Mouse (Mus musculus) ovary, postnatal 14 days (tissue): ENCODE measurements at regions not wholly inside any gene's neighbourhood (a gene's known extent, or its start where the extent isn't known, plus 50 kb on each side); places are given as distances from the start of the nearest gene placed in this dataset.

Source experiments
- DNase-seq: peaks from one replicate; pipeline ENCODE4 v3.0.0; 2022; ENCODE audit warnings: low spot score

DNA sequence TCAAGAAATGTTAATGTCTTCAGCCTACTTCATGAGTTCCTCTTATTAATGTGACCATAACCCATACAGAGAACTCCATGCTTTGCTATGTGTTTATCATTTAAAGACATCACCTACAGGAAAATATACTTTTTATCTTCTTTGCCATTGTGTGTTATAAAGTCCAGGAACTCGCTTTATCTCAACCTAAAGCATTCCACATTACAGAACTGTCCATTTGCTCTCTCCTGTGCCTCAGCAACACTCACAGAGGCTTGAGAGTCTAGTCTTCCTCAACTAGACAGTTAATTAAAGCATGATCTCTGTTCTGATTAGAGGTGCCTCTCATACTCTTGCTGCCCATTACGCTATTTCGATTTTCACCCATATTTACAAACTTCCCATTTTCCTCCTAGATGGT is 288.4 kb downstream of the Lipi start:
- no peak for DNase-seq

- no peak for DNase-seq
Observed at GRCm38 (mm10) chr16:75292736-75293428, 293.0 kb downstream of the Lipi start.

GRCm38 (mm10) chr16:75291194-75291593 is 294.7 kb downstream of the Lipi start:
- no peak for DNase-seq

DNA sequence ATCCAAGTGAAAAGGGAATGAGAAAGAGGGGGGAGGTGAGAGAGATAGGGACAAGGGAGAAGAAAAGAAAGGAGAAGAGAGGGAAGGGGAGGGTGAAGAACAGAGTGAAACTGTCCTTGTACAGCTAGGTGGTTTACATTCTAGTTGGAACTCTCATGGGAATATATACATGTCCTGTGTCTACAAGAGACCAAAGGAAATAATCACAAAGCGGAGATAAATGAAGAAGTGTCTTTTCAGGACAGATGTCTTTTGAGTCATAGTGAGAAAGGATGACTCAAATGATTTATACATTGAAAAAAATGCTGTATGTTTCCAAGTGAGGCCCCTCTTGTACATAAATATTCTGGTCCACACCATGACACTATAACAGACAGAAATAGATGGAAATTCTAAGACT is 298.7 kb downstream of the Lipi start:
- no peak for DNase-seq

DNA sequence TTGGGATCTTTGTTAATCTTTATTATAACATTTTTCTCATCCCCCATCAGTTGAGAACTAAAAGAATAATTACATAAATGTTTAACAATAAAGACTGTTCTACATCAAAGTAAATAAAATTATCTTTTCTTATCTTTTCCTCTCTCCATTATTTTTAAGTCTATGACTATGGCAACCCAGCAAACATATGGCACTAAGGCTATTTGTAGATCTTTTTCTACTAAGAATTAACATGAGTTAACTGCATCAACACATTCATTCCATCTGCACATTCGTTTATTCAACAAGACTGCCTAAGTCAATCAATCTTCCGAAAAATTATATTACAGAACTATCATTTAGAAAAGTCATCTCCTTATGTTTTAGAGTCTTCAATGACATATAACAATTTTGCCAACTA is 300.1 kb downstream of the Lipi start:
- no peak for DNase-seq

- no peak for DNase-seq
Observed at GRCm38 (mm10) chr16:75263903-75264302, 322.0 kb downstream of the Lipi start.

DNA sequence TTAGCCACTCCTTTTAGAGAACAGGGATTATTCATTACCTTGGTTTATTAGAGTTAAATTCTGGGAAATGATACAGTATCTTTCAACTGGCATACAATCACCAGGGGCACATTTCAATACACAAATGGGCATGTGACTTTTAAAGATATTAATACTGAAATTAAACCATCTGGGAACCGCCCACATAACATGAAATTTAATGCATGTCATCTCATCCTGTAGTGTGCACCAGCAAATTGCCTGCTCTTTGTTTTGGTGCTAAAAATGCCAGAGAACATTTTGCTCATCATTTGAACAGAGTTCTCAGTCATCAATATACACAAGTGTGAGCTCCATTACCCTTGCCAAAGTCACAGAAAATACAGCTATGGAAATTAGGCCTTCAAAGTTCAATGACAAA is 330.9 kb downstream of the Lipi start:
- no peak for DNase-seq

DNA sequence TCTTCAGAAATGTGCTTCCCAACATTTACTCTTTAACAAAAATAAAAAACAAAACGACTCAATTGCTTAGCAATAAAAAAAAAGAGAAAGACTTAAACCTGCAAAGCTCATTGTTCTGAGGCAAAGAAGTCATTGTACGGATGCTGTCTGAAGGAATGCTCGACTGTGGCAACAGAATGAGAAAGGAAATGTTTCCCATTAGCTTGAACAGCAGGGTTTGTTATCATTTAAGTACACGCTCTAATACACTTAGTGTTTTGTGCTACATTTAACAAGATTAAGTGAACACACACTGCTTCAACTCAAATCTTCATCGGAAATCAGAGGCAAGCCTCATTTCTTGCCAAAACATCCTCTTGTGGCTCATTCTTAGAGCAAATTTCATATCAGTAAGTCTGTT is 336.7 kb downstream of the Lipi start:
- no peak for DNase-seq

GRCm38 (mm10) chr16:75240383-75240782 is 345.5 kb downstream of the Lipi start:
- no peak for DNase-seq

DNA sequence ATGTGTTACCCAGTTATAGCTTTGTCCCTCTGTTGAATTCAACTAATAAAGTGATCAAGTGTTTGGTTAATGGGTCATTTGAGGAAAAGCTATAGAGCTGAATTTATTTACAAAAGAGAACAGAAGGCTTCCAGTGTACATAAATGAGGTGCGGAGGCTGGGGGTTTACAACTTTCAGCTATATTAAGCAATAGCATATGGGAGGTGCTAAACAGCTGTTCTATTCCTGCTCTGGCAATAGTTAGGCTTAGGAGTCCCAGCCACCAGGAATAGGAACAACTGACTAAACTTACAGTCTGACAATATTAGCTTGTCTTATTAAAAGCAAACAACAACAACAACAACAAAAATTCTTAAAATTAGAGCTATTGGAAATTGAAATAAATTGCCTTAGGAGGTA is 353.7 kb downstream of the Lipi start:
- no peak for DNase-seq

DNA sequence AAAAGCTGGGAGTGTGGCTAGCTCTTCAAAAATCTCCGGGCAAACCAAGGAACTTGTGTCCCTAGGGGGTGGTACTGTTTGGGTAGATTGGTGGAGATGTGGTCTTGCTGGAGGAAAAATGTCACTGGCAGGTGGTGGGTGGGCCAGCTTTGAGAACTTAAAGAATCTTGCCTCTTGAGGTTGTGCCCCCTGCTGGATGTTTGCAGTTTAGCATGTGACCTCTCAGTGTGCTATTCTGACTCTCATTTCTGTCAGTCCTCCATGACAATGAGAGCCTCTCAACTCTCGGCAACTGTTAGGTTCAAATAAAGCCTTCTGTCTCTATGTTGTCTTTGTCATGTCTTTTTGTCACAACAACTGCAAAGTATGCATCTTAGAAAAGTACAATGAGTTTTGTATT is 392.5 kb downstream of the Lipi start:
- no peak for DNase-seq

- DNase-seq: no peak
Observed at GRCm38 (mm10) chr16:75190316-75190715, 395.5 kb downstream of the Lipi start.

- DNase-seq: no peak
Observed at GRCm38 (mm10) chr16:75166040-75166439, 419.8 kb downstream of the Lipi start.

DNA sequence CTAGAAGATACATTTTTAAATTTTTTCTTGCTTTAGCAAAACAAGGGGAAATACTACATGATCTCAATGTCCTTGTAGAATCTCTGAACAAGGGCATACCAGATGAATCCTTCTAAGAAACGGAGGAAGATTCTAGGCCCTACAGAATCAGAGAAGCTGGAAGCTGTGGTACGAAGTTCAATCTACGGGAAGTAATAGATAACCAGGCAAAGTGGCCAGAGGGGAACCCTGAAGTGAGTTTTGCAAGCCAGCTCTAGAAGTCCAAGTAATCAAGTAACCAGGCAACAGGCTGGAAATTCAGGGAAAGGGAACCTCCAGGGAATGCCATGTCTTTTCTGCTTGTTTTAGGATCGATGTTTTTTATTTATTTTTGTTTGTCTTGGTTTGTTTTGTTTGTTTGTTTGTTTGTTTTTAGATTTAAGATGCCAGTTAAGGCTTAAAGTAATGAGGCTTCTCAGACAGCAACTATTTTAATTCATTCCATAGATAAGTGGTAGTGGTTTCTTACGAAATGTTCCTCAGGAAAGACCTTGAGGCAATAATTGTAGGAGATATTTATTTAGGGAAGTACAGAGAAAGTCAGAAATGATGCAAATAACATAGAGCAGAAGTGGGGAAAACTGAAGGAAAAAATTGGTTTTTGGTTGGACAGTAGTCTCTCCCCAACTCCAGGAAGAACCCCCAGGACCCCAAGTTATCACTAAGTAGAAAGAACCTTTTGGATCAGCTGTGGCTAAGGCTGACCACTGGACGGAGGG is 420.7 kb downstream of the Lipi start:
- no peak for DNase-seq

- no peak for DNase-seq
Observed at GRCm38 (mm10) chr16:75159740-75160139, 426.1 kb downstream of the Lipi start.

GRCm38 (mm10) chr16:75155441-75156038 is 430.3 kb downstream of the Lipi start:
- DNase-seq: no peak
